Mouse (Mus musculus) forebrain, embryonic 13.5 days (tissue): ENCODE measurements around the gene Trip10. TPM values are rescaled to one million over a fixed set of nuclear protein-coding genes. Genes with fewer than 3 reads are reported as not detected.

Experiments used
- ATAC-seq: fragments of 200-750 bp; cut with Nextera tagmentation; 2 replicates; pipeline ENCODE4 v1.8.0; 2017
- H3K27ac ChIP-seq: fragments of 300-500 bp; sonication (generic); 2 replicates; pipeline ENCODE4 v1.5.1; 2015; ENCODE audit warnings: inconsistent platforms, mild to moderate bottlenecking, moderate library complexity
- H3K27me3 ChIP-seq: fragments of 300-500 bp; sonication (generic); 2 replicates; pipeline ENCODE4 v1.6.1; 2015; ENCODE audit warnings: mild to moderate bottlenecking, inconsistent platforms
- H3K36me3 ChIP-seq: fragments of 300-500 bp; sonication (generic); 2 replicates; pipeline ENCODE4 v1.6.1; 2015; ENCODE audit warnings: mild to moderate bottlenecking, inconsistent platforms; ENCODE audit not compliant: poor library complexity, severe bottlenecking
- H3K4me1 ChIP-seq: fragments of 300-500 bp; sonication (generic); 2 replicates; pipeline ENCODE4 v1.6.1; 2015; ENCODE audit warnings: inconsistent platforms
- H3K4me2 ChIP-seq: fragments of 300-500 bp; sonication (generic); 2 replicates; pipeline ENCODE4 v1.6.1; 2015; ENCODE audit warnings: inconsistent platforms, mild to moderate bottlenecking, moderate library complexity
- H3K4me3 ChIP-seq: fragments of 300-500 bp; sonication (generic); 2 replicates; pipeline ENCODE4 v1.5.1; 2015; ENCODE audit warnings: mild to moderate bottlenecking, inconsistent platforms
- H3K9ac ChIP-seq: fragments of 300-500 bp; sonication (generic); 2 replicates; pipeline ENCODE4 v1.6.1; 2015; ENCODE audit warnings: mild to moderate bottlenecking, inconsistent platforms
- H3K9me3 ChIP-seq: fragments of 300-500 bp; sonication (generic); replicated peaks from 2 replicates; pipeline ENCODE4 v1.6.1; 2016; ENCODE audit warnings: inconsistent platforms
- WGBS: fragments of 180-500 bp; shearing (Covaris S2); methylation state at CpG from one replicate; pipeline ENCODE4 v1.1.7; 2015; 5-methylcytosine and 5-hydroxymethylcytosine counted together
- polyA plus RNA-seq: library from polyadenylated mRNA; unstranded; fragments of >200 nt; fragmentation: Nextera tagmentation; extraction: Ambion mirVana; gene quantifications from 2 replicates; pipeline ENCODE4 v1.2.1, GENCODE M21; 2015

The Trip10 gene
- polyA plus RNA-seq, 1 experiment from 2014 or later, result 18.7 TPM

DNA sequence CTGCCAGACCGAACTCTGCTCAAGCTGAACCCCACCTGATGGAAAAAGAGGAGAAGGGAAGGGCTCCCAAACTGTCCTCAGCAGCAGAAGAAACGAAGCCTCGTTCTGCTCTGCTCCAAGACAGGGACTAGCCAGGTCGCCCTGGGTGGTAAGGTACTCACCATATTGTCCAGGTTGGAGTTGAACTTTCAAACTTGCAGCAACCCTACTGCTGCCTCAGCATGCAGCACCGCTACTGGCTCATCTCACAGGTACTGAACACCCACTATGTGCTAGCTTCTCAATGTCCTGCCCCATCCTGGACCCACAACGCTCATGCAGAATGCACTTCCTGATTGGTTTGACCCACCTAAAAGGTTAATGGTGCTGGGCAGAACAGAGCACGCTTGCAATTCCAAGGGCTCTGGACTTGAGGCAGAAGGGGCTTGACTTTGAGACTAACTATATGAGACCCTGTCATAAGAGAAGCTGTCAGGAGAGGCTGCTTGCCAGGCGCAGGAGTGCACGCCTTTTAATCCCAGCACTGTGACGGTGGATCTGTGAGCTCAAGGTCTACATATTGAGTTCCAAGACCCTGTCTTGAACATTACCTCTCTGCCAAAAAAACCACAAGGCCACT is 3.8 kb upstream of the Trip10 start:
- peaks cover 32% of the 10 kb centered on the region for H3K36me3 ChIP-seq
- no peaks in the 10 kb centered on the region for H3K27me3 ChIP-seq
- WGBS, result 89% methylated on average over 10 of the region's 10 CpGs
- peaks cover 33% of the 10 kb centered on the region for H3K4me1 ChIP-seq
- no peaks in the 10 kb centered on the region for H3K9me3 ChIP-seq
- no peak overlapping the region for H3K4me2 ChIP-seq
- no peak overlapping the region for H3K4me3 ChIP-seq
- no peak overlapping the region for H3K27ac ChIP-seq
- ATAC-seq, result no peak
- H3K9ac ChIP-seq, result no peak overlapping the region

DNA sequence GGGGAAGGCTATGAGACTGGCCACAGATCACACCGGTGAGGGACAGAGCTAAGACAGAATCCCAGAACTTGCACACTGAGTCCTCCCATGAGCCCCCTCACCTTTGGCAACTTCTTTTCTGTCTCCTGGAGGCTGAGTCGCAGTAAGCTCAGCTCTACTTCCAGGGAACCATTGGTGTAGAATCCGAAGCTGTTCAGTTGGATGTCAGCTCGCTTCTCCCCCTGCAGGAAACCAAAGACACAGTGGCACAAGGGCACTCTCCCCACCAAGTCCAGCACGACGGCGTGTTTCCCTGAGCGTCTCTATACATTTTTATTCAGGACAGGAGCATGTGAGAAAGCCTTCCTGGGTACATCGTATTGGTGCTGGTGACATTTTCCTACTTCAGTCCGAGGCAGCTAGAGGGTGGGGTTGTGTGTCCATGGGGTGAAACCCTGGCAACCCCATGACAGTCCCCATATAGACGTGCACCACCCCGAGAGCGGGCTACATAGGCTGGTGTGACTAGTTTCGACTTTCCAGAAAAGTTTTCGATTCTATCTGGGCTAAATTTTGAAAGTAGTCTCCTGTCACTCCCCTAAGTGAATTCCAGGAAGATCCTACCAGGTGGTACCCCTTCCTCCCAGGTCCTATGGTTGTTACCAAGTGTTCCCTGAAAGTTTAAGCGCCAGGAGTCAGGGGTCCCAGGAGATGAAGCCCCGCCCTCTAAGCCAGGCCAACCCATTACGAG is 2.4 kb upstream of the Trip10 start:
- Histone ChIP-seq H3K4me2 (peak overlapping the region; percentile 77), H3K9ac (peak overlapping the region; percentile 71), H3K4me3 (peak overlapping the region; percentile 50), H3K27me3 (no peaks in the 10 kb centered on the region), H3K4me1 (peaks cover 39% of the 10 kb centered on the region), H3K36me3 (peaks cover 28% of the 10 kb centered on the region), H3K9me3 (no peaks in the 10 kb centered on the region), H3K27ac (peak overlapping the region; percentile 87)
- WGBS, result 3% methylated on average over 18 of the region's 18 CpGs
- peak; percentile 0 for ATAC-seq

DNA sequence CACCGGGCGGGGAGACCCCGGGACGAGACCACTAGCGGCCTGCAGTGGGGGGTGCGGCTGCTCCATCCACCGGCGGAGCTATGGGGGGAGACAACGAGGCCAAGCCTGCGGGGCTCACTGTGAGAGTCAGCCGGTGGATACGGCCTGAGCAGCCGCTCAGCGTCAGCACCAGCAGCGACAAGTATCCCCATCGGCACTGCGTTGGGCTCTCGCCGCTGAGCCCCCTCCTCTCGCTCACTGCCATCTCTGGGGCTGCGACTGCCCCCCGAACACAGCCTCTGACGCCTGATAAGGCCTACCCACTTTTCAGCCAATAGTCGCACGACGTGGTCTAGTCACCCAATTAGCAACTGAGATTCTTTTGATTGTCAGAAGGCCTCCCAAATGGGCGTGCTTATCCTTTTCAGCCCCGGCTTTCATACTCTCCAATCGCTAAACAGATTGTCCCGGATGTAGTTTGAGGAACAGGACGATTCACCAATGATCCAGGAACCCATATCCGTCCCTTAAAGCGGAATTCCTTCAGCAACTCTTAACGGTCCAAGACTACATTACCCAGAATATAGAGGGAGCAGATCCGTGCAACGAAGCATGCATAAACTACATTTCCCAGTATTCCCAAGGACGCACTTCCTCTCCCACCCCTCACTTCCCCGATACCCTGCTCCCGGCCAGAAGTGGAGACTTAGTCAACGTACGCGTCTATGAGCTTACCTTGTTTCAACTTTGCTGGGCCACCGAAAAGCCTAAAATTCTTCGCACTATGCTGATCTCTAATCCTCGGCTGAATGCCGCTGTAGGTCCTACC is 1.7 kb upstream of the Trip10 start:
- peak; percentile 95 for ATAC-seq
- peak overlapping the region; percentile 50 for H3K4me3 ChIP-seq
- H3K4me1 ChIP-seq, result peaks cover 39% of the 10 kb centered on the region
- peak overlapping the region; percentile 92 for H3K27ac ChIP-seq
- peak overlapping the region; percentile 84 for H3K4me2 ChIP-seq
- H3K36me3 ChIP-seq, result peaks cover 21% of the 10 kb centered on the region
- peak overlapping the region; percentile 71 for H3K9ac ChIP-seq
- H3K27me3 ChIP-seq, result no peaks in the 10 kb centered on the region
- H3K9me3 ChIP-seq, result no peaks in the 10 kb centered on the region
- WGBS, result under 1% methylated on average over 45 of the region's 46 CpGs

GRCm38 (mm10) chr17:57248201-57248699 is 1.0 kb upstream of the Trip10 start, which contains the start of gene Gpr108:
Gene Gpr108, minus strand, starts transcription at chr17:57248446.
- WGBS, result under 1% methylated on average over 12 of the region's 12 CpGs
- H3K36me3 ChIP-seq, result peaks cover 15% of the 10 kb centered on the region
- ATAC-seq, result peak; percentile 50

GRCm38 (mm10) chr17:57248771-57249170 is 484 bp upstream of the Trip10 start:
- H3K4me2 ChIP-seq, result peak overlapping the region; percentile 84
- H3K4me3 ChIP-seq, result peak overlapping the region; percentile 50
- H3K9me3 ChIP-seq, result no peaks in the 10 kb centered on the region
- 5% methylated on average over 13 of the region's 13 CpGs for WGBS
- H3K9ac ChIP-seq, result peak overlapping the region; percentile 61
- no peaks in the 10 kb centered on the region for H3K27me3 ChIP-seq
- H3K27ac ChIP-seq, result peak overlapping the region; percentile 92
- H3K36me3 ChIP-seq, result peaks cover 13% of the 10 kb centered on the region
- peaks cover 39% of the 10 kb centered on the region for H3K4me1 ChIP-seq
- ATAC-seq, result no peak

More at GRCm38 (mm10) chr17:57248201-57248699, 1.0 kb upstream of the Trip10 start, which contains the start of gene Gpr108:
- H3K4me3 ChIP-seq, result peak within 1 kb of the TSS; percentile 50
- H3K9me3 ChIP-seq, result no peaks in the 10 kb centered on the region
- H3K4me1 ChIP-seq, result peaks cover 39% of the 10 kb centered on the region
- no peaks in the 10 kb centered on the region for H3K27me3 ChIP-seq
- H3K4me2 ChIP-seq, result peak within 1 kb of the TSS; percentile 84
- peak within 1 kb of the TSS; percentile 73 for H3K9ac ChIP-seq
- peak within 1 kb of the TSS; percentile 92 for H3K27ac ChIP-seq

DNA sequence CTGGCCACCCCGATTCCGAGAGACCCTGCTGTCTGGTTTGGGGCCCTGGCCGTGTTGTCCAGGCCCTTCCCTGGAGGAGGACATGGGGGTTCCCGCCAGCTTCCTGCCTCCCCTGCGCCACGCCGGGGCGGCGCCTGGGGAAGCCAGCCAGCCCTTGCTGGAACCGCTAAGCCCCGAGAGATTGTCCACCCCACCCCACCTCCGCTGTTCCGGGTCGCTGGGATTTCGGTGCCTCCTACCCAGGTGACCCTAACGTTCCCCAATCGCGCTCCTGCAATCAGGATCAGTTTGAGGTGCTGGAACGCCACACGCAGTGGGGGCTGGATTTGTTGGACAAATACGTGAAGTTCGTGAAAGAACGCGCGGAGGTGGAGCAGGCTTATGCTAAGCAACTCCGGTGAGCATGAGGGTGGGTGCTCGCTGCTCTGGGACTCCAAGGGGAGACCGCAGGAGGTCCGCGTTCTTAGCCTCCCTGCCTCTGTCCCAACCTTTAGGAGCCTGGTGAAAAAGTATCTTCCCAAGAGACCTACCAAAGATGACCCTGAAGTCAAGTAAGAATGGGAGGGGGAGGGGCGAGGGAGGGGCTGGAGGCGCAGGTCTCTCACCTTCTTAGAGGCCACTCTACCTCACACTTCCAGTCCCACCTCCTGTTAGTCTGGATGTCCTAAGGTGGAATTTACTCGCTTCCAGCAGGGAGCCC is 1.4 kb downstream of the Trip10 start:
- Histone ChIP-seq H3K4me2 (peak overlapping the region; percentile 84), H3K36me3 (peaks cover 20% of the 10 kb centered on the region), H3K4me1 (peaks cover 39% of the 10 kb centered on the region), H3K27me3 (no peaks in the 10 kb centered on the region), H3K27ac (no peak overlapping the region), H3K9ac (peak overlapping the region; percentile 73), H3K4me3 (peak overlapping the region; percentile 50), H3K9me3 (no peaks in the 10 kb centered on the region)
- no peak for ATAC-seq
- WGBS, result 3% methylated on average over 33 of the region's 33 CpGs

DNA sequence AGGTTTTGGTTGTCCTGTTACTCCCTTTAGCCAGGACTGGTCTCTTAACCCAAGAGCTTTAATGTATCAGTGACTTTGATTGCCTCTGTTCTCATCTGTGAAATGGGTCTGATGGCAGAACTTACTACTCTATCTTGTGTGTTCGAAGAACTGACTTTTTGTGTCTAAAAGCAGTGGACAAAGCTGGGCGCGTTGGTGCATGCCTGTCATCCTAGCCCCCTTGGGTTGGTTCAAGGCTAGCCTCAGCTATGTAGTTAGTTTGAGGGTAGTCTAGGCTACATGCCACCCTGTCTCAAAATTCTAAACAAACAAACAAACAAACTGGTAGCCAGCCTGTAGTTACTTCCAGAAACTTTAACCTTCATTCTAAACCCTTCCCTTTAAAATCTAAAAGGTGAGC is 2.2 kb downstream of the Trip10 start:
- no peak overlapping the region for H3K9ac ChIP-seq
- H3K27me3 ChIP-seq, result no peaks in the 10 kb centered on the region
- WGBS, result 97% methylated on average over 3 of the region's 3 CpGs
- no peaks in the 10 kb centered on the region for H3K9me3 ChIP-seq
- H3K4me2 ChIP-seq, result no peak overlapping the region
- H3K4me3 ChIP-seq, result no peak overlapping the region
- ATAC-seq, result no peak
- no peak overlapping the region for H3K27ac ChIP-seq
- peaks cover 33% of the 10 kb centered on the region for H3K4me1 ChIP-seq
- H3K36me3 ChIP-seq, result peaks cover 21% of the 10 kb centered on the region

GRCm38 (mm10) chr17:57253306-57253705 is 4.1 kb downstream of the Trip10 start:
- peaks cover 36% of the 10 kb centered on the region for H3K36me3 ChIP-seq
- WGBS, result 85% methylated on average over 6 of the region's 6 CpGs
- no peak for ATAC-seq

GRCm38 (mm10) chr17:57255354-57255753 is 6.1 kb downstream of the Trip10 start:
- no peak for ATAC-seq
- Histone ChIP-seq H3K9ac (no peak overlapping the region), H3K36me3 (peaks cover 56% of the 10 kb centered on the region), H3K4me3 (no peak overlapping the region), H3K27me3 (no peaks in the 10 kb centered on the region), H3K9me3 (no peaks in the 10 kb centered on the region), H3K4me1 (peaks cover 7% of the 10 kb centered on the region), H3K27ac (no peak overlapping the region), H3K4me2 (no peak overlapping the region)
- WGBS, result 88% methylated on average over 14 of the region's 14 CpGs

More at GRCm38 (mm10) chr17:57253306-57253705, 4.1 kb downstream of the Trip10 start:
- Histone ChIP-seq H3K9me3 (no peaks in the 10 kb centered on the region), H3K4me1 (peaks cover 26% of the 10 kb centered on the region), H3K9ac (no peak overlapping the region), H3K4me2 (no peak overlapping the region), H3K27me3 (no peaks in the 10 kb centered on the region), H3K4me3 (no peak overlapping the region), H3K27ac (no peak overlapping the region)

DNA sequence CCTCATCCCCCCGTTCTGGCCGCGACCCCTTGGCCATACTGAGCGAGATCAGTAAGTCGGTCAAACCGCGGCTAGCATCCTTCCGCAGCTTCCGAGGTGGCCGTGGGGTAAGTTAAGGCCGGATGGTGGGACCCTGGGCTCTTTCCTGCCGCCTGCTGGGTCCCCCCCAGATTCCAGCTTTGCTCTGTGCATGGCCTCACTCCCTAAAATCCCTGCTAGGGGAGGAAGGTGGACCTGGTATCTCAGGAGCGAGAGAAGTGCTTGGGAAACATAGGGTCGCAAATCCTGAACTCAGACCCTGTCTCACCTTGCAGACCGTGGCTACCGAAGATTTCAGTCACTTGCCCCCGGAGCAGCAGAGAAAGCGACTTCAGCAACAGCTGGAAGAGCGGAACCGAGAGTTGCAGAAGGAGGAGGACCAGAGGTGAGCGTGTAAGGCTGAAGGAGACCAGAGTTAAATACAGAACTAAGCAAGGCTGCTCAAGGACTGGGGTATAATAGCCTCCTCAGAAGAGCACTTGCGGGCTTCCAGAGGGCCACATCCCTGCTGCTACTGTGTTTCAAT is 7.7 kb downstream of the Trip10 start:
- Histone ChIP-seq H3K27ac (no peak overlapping the region), H3K4me2 (no peak overlapping the region), H3K27me3 (no peaks in the 10 kb centered on the region), H3K4me1 (no peaks in the 10 kb centered on the region), H3K9ac (no peak overlapping the region), H3K36me3 (peaks cover 73% of the 10 kb centered on the region), H3K4me3 (no peak overlapping the region), H3K9me3 (no peaks in the 10 kb centered on the region)
- no peak for ATAC-seq
- WGBS, result 95% methylated on average over 22 of the region's 22 CpGs

GRCm38 (mm10) chr17:57258191-57258590 is 8.9 kb downstream of the Trip10 start:
- H3K9ac ChIP-seq, result no peak overlapping the region
- H3K27me3 ChIP-seq, result no peaks in the 10 kb centered on the region
- 88% methylated on average over 3 of the region's 3 CpGs for WGBS
- no peaks in the 10 kb centered on the region for H3K4me1 ChIP-seq
- no peak overlapping the region for H3K4me3 ChIP-seq
- ATAC-seq, result no peak
- no peak overlapping the region for H3K27ac ChIP-seq
- no peak overlapping the region for H3K4me2 ChIP-seq
- H3K9me3 ChIP-seq, result no peaks in the 10 kb centered on the region
- peaks cover 84% of the 10 kb centered on the region for H3K36me3 ChIP-seq
